Mouse (Mus musculus) spleen, embryonic (tissue): Measurements from ENCODE around the gene Mpp5.

ENCODE experiments used
- CTCF ChIA-PET: fragments of 350-600 bp; sonication (Branson Sonifier 250); formaldehyde crosslinking; loops from one replicate; lab custom pipeline; 2022; lab: Charles Lee

The Mpp5 gene

DNA sequence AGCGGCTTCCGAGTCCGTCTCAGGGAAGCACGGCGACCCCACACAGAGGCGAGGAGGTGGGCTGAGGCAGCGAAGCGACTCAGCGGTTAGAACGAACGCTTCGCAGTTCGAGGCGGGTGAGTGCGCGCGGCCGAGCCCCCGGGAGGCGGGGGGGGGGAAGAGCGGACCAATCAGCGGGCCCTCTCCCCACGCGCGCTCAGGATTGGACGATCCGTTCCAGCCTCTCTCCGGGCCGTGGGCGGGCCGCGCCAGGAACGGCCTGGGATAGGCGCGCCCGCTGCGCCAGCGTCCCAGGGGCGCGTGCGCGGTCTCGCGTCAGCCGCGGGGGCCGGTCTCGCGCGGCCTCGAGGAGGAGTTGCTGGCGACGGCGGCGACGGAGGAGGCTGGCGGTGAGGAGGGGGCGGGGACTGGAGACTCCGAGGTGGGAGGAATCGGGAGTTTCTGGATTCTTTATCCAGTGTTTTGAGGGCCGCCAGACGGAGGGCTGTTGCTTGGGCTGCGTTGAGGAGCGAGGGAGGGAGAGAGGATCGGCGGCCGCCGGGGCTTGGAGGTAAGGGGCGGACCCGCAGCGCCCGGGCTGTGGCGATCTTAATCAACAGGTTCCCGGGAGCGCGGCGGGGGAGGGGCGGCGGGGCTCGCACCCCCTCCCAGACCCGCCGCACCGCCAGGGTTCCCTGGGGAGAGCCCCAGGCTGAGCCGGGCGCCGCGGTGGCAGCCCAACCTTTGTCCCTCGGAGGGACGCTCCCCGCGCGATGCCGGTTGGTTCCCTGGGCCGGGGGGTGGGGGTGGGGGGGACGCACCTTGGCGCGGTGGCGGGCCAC lies at the start of gene Mpp5:
Mpp5 (plus strand) TSS at position 351 of the 821 bp plus-strand sequence.
- CTCF ChIA-PET: no interaction called here

DNA sequence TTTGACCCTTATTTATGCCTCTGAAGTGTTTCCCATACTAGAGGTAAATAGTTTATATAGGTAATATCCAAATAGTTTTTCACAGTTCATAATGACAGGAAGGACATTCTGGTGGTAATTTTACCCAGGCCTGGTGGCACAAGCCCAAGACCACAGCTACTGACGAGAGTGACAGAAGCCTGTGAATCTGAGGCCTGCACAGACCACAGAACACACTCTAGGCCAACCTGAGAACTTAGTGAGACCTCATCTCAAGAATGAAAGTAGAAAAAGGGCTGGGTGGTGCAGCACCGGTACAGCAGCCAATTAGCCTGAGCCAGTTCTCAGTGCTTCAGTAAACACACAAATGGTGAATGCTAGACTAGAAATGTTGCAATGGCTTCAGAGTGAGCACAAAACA lies 30.9 kb upstream of the Mpp5 start:
- CTCF ChIA-PET: no interaction called here

DNA sequence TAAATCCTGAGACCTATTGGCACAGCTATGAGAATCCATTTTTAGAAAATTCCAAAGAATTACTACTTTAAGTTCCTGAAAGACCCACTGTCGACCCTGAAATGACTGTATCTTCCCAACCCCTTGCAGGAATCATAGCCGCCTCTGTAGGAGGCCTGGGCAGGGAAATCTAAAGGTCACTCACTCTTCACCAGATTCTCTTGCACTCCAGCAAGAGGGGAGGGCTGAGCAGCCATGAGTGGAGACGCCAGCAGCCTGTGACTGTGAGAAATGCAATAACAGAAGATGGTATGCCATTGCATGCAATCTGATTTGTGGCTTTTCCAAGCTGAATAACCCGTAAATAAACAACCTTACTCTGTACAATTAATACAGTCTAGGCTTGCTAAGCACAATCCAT lies 21.0 kb upstream of the Mpp5 start:
- CTCF ChIA-PET: no interaction called here

DNA sequence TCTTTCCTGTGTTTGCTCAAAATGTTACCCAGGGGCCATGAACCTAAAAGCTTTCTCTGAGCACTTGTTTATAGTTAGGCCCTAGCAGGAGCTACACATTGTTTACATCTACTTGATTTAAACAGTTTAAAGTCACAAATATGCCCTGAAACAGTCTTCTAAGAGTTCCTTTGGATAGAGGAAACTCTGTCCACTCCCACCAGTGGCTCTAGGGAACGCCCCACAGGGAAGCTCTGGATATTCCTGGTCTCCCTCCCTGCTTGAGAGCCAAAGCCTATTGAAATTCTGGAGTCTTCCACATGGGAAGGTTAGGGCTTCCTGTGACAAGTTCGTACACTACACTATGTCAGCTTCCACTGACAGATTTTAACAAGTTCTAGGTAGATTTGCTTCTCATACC lies 9.1 kb upstream of the Mpp5 start:
- CTCF ChIA-PET: no interaction called here

DNA sequence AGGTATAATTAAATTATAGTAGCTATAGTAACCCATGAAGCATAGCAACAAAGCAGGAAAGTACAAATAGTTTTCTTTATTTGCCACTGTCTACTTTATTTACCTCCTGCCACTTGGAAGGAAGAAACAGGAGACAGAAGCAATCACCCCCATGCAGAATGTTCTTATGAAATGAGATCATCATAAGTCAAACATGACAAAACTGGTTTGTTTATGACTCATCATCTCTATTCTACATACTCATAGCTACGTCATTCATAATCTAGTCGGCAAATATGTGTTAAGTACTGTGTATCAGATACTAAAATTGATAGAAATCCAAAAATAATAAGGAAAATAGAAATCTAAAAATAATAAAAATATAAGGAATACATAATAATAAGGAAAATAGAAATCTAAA lies 8.4 kb upstream of the Mpp5 start:
- CTCF ChIA-PET: no interaction called here

DNA sequence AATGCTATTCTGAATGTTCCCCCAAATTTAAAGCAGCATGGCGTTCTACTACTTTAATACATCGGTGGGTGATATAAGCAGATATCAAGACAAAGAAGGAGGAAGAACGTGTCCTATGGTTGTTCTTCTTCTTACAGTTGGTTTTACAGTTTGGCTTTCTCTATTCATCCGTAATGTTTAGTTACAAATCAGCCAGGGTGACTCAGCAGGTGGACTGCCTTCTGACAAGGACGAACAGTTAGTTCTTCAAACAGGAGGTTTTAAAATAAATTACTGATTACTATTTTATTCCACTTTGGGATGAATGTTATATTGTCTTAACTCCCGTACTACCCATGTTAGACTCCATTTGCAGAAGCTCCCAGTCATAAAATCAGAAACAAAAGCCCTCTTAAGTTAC lies 2.5 kb upstream of the Mpp5 start:
- CTCF ChIA-PET: no interaction called here

DNA sequence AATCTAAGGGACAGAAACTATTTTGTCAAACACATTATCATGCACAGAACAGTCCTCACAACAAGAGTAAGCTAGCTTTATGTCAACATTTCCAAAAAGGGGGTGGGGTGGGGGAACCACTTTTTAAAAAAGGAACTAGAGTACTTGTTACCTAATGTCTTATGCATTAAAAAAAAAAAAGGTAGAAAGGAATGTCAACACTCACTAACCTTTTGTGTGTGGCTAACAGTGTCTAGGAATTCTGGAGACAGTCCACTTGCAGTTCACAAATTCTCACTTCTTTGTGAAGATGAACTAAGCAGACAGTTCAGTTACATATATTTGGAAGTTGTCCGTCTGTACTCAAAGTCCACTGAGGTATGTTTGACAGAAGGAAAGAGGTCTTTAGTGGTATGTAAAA lies 1.3 kb upstream of the Mpp5 start:
- CTCF ChIA-PET: interaction anchor here (0.6 kb wide), 1 partner anchor 8 kb away, joined by 14 read pairs; no protein-coding TSS in a partner anchor

DNA sequence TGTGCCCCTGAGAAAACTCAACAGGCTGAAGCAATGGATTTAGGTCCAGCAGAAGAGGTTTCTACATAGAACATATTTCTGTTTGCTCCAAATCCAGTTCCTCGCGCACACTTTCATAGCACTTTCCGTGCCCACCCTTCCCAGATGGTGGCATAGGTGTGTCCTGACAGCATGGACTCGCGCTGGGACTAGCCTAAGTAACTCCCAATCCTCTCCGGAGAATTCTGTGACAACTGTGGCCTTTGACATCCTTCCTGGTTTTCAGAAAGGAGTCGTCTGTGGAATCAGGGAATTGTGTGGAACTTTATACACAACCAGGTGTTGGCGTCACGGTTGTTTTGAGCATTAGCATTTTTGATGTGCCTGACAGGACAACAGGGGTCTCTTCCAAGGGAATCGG lies 594 bp upstream of the Mpp5 start:
- CTCF ChIA-PET: no interaction called here

DNA sequence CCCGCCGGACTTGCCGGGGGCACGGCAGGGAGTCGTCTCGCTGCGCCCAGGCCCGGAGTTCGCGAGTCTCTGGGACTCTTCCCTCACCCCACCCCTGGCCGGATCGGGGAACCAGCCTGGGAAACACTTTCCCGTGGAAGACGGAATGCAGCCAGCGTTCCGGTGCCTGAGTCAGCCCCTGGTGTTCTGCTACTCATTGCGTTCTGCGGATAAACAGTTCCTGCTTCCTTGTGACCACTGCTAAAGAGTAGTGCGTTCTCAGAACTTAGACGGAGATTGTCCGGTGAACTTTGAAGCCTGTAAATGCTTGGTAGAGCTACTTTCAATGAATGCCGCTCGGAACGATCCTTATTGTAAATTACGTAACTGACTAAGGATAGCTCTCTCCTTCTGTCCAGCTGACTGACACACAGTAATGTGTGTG lies 683 bp downstream of the Mpp5 start:
- CTCF ChIA-PET: no interaction called here

DNA sequence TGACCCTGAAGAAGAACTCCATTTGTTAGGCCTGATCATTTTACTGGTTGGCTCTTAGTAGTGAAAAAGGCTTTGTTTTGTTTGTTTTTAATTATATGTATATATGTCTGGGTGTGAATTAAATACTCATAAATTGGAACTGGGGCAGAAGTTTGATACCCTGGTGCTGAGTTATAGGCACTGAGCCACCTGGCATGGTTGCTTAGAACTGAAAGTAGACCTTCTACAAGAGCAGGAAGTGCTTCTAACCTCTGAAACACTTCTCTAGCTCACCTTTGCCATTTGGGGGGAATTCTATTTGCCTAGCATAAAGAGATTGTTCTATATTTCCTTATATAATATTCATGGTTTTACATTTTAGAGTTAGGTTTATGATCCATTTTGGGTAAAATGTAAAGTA lies 13.3 kb downstream of the Mpp5 start:
- CTCF ChIA-PET: no interaction called here

DNA sequence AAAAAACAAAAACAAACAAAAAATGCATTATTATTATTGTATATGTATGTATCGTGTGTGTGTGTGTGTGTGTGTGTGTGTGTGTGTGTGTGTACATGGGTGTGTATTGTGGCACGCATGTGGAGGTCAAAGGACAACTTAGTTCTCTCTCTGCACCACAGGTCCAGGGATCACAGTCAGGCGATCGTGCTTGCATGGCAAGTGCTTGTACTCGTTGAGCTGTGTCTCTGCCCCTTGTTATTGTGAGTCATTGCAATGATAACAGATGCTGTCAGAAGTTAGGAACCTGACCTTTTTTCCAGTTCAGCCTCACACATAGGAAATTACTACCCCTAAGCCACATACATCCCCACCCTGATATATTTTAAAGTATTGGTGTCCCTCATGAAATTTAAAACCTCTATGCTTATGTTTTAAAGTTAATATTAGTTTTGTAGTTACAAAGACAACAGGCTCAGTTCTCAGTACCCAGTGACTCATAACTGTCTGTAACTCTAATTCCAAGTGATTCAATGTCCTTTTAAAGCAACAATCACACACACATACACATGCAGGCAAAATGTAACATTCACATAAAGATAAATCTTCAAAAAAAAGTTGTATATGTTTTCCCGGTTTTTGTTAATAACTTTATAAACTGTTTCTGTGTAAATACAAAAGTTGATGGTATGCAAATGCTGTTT lies 20.5 kb downstream of the Mpp5 start:
- CTCF ChIA-PET: no interaction called here

DNA sequence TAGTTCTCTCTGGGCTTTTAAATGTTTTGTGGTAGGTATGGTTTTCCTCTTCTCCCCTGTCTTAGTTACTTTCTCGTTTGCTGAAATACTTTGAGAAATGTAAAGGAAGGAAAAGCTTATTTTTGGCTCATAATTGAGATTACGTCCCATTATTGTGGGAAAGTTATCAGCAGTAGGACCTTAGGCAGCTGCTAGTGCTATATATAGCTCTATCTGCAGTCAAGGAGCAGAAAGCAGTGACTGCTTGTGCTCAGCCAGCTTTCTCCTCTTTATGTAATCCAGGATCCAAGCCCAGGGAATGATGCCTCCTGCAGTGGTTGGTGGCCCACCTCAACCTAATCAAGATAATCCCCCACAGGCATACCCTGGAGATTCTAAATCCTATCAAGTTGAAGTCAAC lies 24.5 kb downstream of the Mpp5 start:
- CTCF ChIA-PET: no interaction called here

DNA sequence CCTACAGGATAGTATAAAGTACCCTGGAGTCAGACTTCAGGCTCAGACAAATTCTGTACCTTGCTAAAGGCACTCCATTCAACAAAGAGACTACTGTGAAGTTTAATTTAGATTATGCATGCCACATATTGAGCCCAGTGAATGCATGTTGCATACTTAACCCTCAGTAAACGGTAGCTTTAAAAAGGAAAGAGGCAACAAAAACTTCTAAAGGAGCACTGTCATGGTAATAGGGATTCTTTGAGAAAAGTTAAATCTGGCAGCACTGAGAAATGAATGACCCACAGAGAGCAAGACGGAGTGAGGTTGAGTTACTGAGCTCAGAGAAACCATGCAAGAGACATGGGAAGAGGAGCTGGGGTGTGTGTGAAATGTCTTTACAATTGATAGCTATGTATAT lies 29.2 kb downstream of the Mpp5 start:
- CTCF ChIA-PET: no interaction called here

DNA sequence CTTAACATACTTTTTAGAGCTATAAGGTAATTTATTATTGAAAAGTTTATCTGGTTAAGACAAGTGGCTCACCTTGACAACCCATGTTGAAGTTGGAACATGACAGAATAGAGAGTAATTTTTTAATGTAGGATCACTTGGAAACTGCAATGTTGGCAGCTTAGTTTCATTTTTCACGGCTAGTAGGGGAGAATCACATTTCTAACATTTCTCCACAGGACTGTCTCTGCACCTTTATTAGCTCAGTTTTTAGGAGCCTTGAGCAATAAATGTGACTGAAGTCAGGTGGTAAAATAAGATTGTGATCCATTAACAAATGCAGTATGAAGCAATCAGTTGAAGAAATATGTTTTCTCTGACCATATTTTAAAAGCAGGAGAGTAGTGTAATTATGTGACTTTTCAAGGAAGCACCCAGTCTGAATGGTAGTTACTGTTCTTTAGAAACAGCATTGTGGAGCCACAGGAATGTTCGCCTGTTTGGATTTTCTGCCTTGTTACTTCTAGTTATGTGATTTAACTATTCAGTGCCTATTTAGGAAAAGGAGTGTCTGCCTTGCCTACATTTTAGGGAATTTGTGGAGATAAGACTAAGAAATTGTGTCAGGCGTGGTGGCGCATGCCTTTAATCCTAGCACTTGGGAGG lies 29.8 kb downstream of the Mpp5 start:
- CTCF ChIA-PET: no interaction called here

DNA sequence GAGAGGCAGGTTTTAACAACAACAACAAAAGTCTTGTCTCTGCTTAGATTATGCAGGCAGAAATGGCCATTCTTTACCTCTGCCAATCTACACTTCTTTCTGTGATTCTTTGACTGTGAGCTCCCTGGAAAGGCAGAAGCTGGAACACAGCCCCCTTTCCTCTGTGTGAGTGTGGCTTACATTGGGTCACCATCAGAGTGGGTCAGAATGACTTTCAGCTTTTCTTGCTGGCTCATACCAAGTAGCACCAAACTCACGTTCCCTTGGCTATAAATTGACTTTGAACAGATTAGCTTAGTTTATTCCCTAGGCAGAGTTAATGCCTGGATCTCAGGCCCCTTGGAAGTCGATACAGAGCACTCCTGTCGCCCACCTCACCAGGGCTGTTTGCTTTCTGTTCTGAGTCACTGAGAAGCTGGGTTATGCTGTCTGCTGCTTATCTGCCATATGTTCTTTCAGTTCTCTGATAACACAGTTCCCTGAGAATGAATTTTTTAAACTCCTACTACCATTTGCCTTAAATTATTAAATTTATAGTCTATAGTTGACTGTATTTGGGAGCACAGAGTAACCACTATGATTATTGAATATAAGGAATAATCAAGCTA lies 39.7 kb downstream of the Mpp5 start:
- CTCF ChIA-PET: no interaction called here

DNA sequence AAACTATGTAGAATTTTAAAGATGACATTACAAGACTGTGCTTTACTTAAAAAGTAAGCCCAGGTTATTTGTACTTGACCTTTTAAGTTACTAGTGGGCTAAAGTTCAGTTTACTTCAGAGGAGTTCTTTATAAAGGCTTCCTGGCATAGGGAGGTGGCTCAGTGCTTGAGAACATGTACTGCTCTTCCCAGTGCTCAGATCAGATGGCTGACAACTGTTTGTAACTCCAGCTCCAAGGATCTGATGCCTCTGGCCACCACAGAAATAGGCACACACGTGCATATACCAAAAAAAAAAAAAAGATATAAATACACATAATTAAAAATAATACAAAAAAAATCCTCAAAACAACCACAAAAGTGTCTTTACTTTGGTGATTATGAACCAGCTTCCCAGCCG lies 42.1 kb downstream of the Mpp5 start:
- CTCF ChIA-PET: no interaction called here

DNA sequence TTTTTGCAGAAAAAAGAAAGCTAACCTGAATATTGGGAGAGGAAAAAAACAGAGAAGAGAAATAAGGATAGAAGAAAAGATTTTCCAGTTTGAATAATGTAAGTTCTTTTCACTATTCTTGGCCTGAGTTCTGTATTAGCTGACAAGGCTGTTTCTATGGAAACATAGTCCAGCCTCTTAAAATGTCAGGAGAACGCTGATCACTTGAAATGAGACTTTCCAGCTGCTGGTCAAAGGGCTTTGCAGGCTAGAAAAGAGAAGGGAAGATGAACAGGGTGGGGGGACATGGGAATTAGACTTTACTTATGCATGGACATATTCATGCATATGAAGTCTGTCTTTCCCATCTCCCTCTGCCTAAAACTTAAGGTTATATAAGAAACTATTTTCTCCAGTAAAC lies 45.5 kb downstream of the Mpp5 start:
- CTCF ChIA-PET: no interaction called here

DNA sequence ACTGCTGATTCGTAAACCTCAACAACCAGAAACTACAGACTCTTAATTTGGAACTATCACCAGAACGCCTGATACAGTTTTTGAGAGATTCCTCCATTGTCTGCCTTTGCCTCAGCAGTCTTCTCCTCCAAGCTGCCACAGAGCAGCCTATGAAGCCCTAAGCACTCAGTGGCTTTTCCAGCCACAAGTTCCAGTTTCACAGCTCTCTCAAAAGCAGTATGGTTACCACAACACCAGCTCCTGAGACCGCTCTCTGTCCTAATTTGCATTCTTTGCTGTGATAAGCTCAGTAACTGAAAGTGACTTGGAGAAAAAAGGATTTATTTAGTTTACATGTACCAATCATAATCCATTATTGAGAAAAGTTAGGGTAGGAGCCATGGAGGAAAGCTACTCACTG lies 51.3 kb downstream of the Mpp5 start:
- CTCF ChIA-PET: no interaction called here

DNA sequence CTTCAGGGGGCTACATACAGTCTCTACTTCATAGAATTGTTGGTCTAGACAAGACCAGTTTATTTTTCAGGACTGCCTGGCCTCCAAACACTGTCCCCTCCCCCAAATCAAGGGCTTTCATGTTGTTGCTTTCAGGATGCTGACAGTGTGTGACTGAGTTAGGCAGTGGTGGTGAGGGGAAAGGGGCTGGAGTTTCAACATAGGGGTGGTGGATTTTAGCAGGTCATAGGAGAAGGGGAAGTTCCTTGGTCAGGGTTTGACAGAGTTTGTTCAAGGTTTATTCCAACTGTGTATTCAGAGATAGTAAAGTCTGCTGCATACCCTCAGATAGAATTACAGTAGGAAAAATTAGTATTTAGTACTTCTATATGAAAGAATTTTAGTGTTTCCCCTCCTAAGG lies 53.1 kb downstream of the Mpp5 start:
- CTCF ChIA-PET: no interaction called here

DNA sequence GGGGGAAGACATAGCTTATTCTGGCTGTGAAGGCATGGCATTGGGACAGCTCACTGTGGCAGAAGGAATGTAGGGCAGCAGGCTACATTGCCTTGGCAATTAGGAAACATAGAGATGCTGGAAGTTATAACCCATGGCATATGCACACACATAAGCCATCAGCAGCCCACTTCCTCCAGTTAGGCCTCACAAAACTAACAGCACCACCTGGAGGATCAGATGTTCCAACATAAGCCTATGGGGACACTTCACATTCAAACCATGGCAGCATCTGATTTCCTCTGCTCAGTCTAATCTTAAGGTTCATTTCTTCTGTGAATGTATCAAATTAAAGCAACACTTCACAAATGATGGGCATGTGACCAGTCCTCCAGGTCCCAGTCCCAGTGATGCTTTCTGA lies 65.7 kb downstream of the Mpp5 start:
- CTCF ChIA-PET: interaction anchor here (0.5 to 0.6 kb wide), 2 partner anchors 107 to 526 kb away, joined by 3 to 9 read pairs; no protein-coding TSS in a partner anchor

DNA sequence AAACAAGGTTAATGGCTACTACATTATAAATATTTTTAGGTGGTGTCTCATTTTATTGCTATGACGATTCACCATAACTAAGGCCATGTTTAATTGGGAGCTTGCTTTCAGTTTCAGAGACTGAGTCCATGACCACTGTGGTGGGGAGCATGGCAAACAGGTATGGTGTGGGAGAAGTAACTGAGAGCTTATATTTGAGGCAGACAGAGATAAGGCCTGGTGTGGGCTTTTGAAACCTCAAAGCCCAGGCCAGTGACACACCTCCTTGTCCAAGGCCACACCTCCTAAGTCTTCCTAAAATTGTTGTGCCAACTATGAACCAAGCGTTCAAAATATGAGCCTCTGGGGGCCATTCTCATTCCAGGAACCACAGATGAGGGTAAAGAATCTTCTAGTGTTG lies 85.8 kb downstream of the Mpp5 start:
- CTCF ChIA-PET: no interaction called here

DNA sequence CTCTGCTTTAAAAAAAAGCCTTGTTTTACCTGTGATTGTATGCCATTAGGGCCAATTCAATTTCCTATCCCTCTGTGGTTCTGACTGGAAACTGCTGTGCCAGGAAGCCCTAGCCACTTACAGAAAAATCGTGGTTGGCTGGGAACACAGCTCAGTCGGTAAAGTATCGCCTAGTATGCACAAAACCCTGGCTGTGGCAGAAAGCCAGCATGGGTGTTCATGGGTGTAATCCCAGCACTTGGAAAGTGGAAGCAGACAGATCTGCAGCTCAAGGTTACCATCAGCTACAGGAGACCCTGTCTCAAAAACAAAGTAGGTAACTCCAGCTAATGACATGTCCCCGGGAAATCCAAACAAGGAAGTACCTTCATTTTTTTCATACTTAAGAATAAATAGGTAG lies 91.2 kb downstream of the Mpp5 start:
- CTCF ChIA-PET: no interaction called here
